Mouse (Mus musculus): ENCODE measurements around the gene Cycs. TPM values are rescaled to one million over a fixed set of nuclear protein-coding genes. Genes with fewer than 3 reads are reported as not detected.
A peak's percentile ranks its signal among the peaks of the same experiment; 100 is the strongest.

Cycs gene
- 74.0 and 82.9 TPM in 2 replicates for polyA plus RNA-seq (2015; fragmentation: Nextera tagmentation; extraction: Ambion mirVana)

DNA sequence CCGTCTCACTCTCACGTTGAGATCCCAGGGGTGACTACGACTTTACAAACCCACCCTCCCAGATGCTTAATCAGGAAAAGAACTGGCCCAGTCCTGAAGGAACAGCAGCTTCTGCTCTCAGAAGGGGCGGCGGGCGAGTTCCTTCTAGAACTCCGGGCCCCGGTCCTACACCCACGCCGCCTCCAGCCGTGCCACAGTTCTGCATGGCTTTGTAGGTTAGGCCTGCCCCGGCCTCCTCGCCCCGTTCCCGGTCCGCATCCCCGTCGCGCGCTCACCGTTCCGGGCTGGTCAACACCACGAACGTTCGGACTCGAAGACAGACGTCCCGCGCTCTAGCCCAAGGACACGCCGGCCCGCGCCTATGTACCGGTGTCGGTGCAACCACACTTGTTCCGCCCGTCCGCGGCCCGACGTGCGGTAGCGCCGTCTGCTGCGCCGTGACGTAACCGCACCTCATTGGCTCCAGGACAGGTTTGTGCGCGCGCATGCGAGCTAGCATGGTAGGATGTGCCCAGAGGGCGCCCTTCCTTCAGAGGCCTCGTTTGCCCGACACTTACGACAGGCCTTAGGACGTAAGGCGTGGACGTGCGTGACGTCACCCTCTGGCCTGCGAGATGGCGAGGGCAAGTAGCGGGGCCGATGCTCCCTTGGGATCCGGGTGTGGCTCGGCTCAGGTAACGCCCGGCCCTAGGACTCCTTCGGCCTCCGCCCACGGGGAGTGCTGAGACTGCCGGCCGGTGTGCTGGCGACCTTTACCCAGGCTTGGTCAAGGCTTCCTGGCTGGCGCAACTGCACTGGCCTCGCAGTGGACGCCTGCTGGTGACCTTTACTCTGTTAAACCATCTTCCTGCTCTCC, at the start of gene Cycs:
Gene Cycs, minus strand, starts transcription at position 398 of the 856 bp plus-strand sequence.
- under 1% methylated on average over 78 of the region's 78 CpGs for WGBS
- Histone ChIP-seq H3K27me3 (no peaks in the 10 kb centered on the region), H3K9ac (peak within 1 kb of the TSS; percentile 91), H3K4me3 (peak within 1 kb of the TSS; percentile 80), H3K4me1 (replicated peaks) (peaks cover 15% of the 10 kb centered on the region), H3K27ac (replicated peaks) (peak within 1 kb of the TSS; percentile 91), H3K36me3 (peaks cover 21% of the 10 kb centered on the region), H3K4me2 (peak within 1 kb of the TSS; percentile 67), H3K9me3 (no peaks in the 10 kb centered on the region)
- peak; percentile 99 for ATAC-seq (ENCODE audit: low FRiP score, low read depth)

DNA sequence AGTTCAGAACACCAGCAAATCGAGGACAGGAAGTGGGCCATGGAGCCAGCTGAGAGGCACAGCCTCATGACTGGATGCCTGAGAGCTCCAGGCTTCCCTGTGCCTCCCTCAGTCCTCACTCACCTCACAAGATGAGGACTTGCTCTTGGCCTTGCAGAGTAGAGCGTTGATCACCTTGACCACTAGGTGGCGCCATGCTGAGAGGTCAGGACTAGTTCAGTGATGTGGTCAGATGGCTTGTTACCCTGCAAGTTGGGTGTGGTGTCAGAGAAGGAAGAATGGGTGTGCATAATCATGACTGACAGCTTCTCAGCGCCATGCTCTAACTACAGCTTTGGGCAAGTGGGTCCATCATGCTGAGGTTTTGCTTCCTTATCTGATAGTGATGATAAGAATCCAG, 35.3 kb upstream of the Cycs start:
- 41% methylated on average over 4 of the region's 4 CpGs for WGBS
- no peak overlapping the region for H3K4me2 ChIP-seq

DNA sequence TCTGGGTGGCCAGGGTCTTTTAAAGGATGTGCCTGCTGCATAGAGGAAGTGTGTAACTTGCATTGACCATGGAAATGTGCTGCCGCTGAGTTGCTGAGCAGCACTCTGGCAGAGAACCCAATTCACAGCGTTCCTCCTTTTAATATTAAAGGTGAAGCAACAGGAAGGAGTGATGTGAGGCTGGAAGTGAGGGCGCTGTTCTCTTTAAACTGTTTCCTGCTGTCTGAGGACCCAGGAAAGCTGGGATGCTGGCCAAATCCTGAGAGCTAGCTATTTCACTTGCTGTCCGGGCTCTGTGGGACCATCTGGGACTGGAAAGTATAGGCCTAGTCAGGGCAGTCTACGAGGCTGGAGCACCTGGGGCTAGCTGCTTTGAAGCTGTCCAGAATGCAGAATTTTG, 32.2 kb upstream of the Cycs start:
- no peak overlapping the region for H3K4me2 ChIP-seq
- no peaks in the 10 kb centered on the region for H3K36me3 ChIP-seq
- 44% methylated on average over 5 of the region's 5 CpGs for WGBS
- no peak overlapping the region; the same call in 1 of the 2 replicates for H3K27ac ChIP-seq (replicated peaks)
- no peak overlapping the region for H3K4me3 ChIP-seq
- no peaks in the 10 kb centered on the region for H3K9me3 ChIP-seq
- H3K27me3 ChIP-seq = no peaks in the 10 kb centered on the region
- peaks cover 20% of the 10 kb centered on the region for H3K4me1 ChIP-seq (replicated peaks)
- H3K9ac ChIP-seq = no peak overlapping the region
- ATAC-seq (ENCODE audit: low FRiP score, low read depth) = no peak

More for the DNA sequence above, 35.3 kb upstream of the Cycs start:
- Histone ChIP-seq H3K27ac (replicated peaks) (no peak overlapping the region), H3K9me3 (no peaks in the 10 kb centered on the region), H3K27me3 (no peaks in the 10 kb centered on the region), H3K4me1 (replicated peaks) (0 out of 2 replicates have a peak, but pooled peaks cover 8% of the 10 kb centered on the region), H3K36me3 (no peaks in the 10 kb centered on the region), H3K4me3 (no peak overlapping the region), H3K9ac (no peak overlapping the region)
- no peak for ATAC-seq (ENCODE audit: low FRiP score, low read depth)

DNA sequence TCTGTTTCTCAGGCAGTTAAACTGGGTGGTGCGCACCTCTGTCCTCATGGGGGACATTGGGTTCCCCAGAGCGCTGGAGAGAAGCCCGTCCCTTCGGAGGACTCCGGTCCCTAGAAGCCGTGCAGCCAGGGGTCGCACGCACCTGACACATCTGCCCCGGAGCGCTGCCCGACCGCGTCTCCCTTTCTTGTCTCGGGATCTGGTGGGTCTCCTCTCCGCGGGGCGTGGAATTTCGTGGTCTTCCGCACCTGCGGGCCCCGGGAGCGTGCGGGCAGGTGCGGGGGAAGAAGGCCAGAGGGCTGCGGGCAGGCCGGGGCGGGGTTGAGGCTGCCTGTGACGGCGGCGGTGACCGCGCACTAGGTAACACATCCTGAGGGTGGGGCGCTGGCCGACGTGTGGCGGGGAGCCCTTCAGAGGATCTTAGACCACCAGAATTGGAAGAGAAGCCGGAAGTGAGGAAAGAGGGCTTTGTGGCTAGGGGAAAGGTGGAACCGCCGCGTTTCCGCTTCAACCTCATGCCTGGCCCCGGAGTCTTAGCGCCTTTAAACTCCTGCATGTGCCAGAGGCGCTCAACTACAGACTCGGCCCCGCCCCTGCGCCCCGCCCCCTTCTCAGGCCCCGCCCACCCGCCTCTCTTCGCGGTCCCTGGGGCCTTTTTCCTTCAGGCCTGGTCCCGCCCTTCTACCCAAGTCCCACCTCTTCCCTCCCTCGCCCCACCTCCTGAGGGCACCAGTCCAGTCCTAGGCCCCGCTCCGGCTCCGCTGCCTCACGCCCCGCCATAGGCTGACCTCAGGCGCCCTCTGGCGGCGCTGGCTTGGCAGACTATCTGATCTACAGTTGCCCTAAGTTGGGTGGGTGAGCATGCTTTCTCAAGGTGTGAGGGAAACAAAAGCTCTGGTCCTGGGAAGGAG, 30.2 kb upstream of the Cycs start, which contains the start of gene 4921507P07Rik:
Gene 4921507P07Rik, minus strand, starts transcription at position 332 of the 911 bp plus-strand sequence.
- Histone ChIP-seq H3K27ac (replicated peaks) (peak within 1 kb of the TSS; percentile 78), H3K27me3 (no peaks in the 10 kb centered on the region), H3K36me3 (no peaks in the 10 kb centered on the region), H3K4me3 (peak within 1 kb of the TSS; percentile 73), H3K9ac (peak within 1 kb of the TSS; percentile 79), H3K4me1 (replicated peaks) (peaks cover 20% of the 10 kb centered on the region), H3K9me3 (no peaks in the 10 kb centered on the region), H3K4me2 (peak within 1 kb of the TSS; percentile 99)
- ATAC-seq (ENCODE audit: low FRiP score, low read depth) = peak; percentile 94
- WGBS = under 1% methylated on average over 61 of the region's 62 CpGs

DNA sequence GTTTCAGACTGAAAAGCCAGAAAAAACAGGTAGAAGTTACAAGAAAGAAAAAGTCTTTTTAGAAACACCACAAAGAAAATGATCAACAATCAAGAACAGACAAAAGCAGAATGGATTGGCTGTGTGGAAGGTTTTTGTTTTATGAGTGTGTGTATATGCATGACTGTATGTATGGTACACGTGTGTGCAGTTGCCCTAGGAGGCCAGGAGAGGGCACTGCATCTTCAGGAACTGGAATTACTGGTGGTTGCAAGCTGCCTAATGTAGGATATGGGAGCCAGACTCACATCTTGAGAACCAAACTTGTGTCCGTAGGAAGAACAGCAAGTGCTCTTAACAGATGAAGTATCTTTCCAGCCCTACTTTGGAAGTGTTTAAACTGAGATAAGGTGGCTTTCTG, 28.0 kb upstream of the Cycs start:
- Histone ChIP-seq H3K9ac (no peak overlapping the region), H3K4me3 (no peak overlapping the region), H3K27me3 (no peaks in the 10 kb centered on the region), H3K4me2 (no peak overlapping the region), H3K4me1 (replicated peaks) (peaks cover 20% of the 10 kb centered on the region), H3K9me3 (no peaks in the 10 kb centered on the region), H3K27ac (replicated peaks) (no peak overlapping the region), H3K36me3 (no peaks in the 10 kb centered on the region)
- ATAC-seq (ENCODE audit: low FRiP score, low read depth) = no peak
- 84% methylated on average over 2 of the region's 2 CpGs for WGBS

DNA sequence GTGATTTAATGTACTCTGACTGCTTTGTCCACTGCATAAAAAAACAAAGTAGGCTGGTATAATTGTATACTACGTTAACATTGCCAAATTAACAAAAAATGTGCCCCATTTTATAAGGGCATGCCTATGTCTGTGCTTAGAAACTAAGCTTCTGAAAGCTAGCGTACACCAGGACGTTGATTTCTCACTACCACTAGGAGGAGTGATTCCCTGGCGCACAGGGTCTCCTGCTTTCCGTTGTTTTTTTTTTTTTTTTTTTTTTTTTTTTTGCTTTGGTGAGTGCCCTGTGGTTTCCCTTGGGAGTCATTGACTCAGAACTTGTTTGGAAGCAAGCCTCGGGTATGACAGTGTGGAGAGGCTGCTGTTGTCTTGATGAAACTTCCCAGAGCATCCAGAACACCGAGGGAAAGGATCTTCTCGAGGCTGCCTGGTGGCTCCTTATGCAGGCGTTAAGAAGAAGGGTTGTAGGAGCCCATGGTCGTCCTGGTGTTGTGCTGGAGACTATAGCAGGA, 27.1 kb upstream of the Cycs start:
- ATAC-seq (ENCODE audit: low FRiP score, low read depth) = no peak
- Histone ChIP-seq H3K27me3 (no peaks in the 10 kb centered on the region), H3K27ac (replicated peaks) (no peak overlapping the region), H3K9me3 (no peaks in the 10 kb centered on the region), H3K4me3 (no peak overlapping the region), H3K9ac (no peak overlapping the region), H3K36me3 (no peaks in the 10 kb centered on the region), H3K4me2 (no peak overlapping the region), H3K4me1 (replicated peaks) (peaks cover 17% of the 10 kb centered on the region)
- 66% methylated on average over 10 of the region's 10 CpGs for WGBS

DNA sequence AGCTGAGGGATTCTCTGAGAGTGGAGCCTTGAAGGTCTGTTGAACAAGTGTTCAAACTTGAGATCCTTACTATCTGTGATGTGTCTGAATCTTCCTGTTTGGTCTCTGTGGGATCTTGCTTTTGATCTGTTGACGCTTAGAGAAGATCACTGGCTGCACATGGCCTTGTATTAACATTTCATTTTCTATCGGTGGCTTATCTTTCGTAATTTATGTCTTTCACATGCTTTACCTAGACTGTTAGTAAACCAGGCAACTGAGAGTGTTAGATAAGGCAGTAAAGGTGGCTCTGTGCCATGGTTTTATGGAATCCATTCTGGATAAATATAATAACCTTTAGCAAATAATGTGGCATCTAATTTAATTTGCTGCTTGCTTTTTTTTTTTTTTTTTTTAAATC, 23.9 kb upstream of the Cycs start:
- no peaks in the 10 kb centered on the region for H3K27me3 ChIP-seq
- no peak overlapping the region for H3K4me2 ChIP-seq
- no peak overlapping the region for H3K9ac ChIP-seq
- no peaks in the 10 kb centered on the region for H3K9me3 ChIP-seq
- 91% methylated on average over 3 of the region's 3 CpGs for WGBS
- no peak for ATAC-seq (ENCODE audit: low FRiP score, low read depth)
- H3K36me3 ChIP-seq = no peaks in the 10 kb centered on the region
- no peak overlapping the region for H3K4me3 ChIP-seq
- H3K4me1 ChIP-seq (replicated peaks) = peaks cover under 1% of the 10 kb centered on the region; the same call in 1 of the 2 replicates
- H3K27ac ChIP-seq (replicated peaks) = no peak overlapping the region

DNA sequence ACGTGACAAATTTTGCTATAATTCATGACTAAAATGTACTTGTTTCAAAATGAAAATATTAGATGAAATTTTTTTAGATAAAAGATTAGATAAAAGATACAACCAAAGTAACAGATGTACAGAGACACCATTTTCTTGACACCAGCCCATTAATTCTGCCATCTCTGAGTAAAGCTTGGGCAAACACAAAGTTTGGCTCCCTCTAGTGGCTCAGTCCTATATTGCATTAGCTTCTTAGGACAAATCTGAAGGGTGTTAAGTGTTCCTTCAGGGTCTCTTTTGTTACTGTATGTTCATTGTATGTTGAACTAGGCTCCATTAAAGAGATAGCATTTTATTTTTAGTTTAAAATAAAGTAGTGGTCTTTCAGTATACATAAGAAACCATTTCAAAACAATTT, 21.9 kb upstream of the Cycs start:
- Histone ChIP-seq H3K4me1 (replicated peaks) (no peaks in the 10 kb centered on the region), H3K27ac (replicated peaks) (no peak overlapping the region), H3K9ac (no peak overlapping the region), H3K27me3 (no peaks in the 10 kb centered on the region), H3K4me3 (no peak overlapping the region), H3K4me2 (no peak overlapping the region), H3K36me3 (no peaks in the 10 kb centered on the region), H3K9me3 (no peaks in the 10 kb centered on the region)
- 88% methylated on average over 1 of the region's 1 CpGs for WGBS
- no peak for ATAC-seq (ENCODE audit: low FRiP score, low read depth)

DNA sequence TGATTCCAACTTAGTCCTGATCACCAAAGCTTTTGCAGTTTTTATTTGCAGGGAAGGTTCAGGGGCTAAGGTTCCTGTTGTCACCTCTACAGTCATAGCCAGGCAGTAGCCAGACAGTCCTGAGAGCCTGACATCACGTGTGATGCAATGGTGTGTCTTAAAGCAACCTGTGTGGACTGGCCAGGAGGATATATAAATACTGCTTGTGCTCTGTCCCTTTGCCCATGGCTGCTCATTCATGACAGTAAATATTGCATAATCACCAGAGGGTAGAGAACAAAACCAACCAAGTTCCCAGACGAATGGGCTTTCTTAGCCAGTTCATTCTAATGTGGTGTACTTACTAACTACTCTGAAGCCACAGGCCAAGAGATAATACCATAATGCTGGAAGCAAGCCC, 21.1 kb upstream of the Cycs start:
- Histone ChIP-seq H3K4me3 (no peak overlapping the region), H3K27me3 (no peaks in the 10 kb centered on the region), H3K9me3 (no peaks in the 10 kb centered on the region), H3K4me2 (no peak overlapping the region), H3K36me3 (no peaks in the 10 kb centered on the region), H3K9ac (no peak overlapping the region), H3K27ac (replicated peaks) (no peak overlapping the region), H3K4me1 (replicated peaks) (no peaks in the 10 kb centered on the region)
- no peak for ATAC-seq (ENCODE audit: low FRiP score, low read depth)
- WGBS = 89% methylated on average over 2 of the region's 2 CpGs

DNA sequence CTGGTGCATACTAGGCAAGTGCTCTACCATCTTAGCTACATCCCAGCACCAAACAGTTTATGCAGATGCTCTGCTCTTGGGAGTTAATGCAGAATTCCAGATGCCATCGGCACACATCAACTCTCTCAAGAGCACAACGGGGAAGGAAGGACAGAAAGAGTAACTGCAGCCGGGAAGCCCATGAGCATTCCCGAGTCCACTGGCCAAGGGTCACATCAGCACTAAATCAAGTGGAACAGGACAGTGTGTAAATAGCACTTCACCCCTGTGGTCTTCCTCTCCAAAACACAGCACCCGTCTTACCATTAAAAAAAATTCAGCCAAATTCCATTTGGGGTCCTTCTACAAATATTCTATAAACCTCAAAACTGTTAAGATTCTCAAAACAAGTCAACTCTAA, 20.0 kb upstream of the Cycs start:
- H3K4me3 ChIP-seq = no peak overlapping the region
- H3K36me3 ChIP-seq = no peaks in the 10 kb centered on the region
- H3K9ac ChIP-seq = no peak overlapping the region
- no peak for ATAC-seq (ENCODE audit: low FRiP score, low read depth)
- H3K27ac ChIP-seq (replicated peaks) = no peak overlapping the region
- H3K9me3 ChIP-seq = no peaks in the 10 kb centered on the region
- no peaks in the 10 kb centered on the region for H3K4me1 ChIP-seq (replicated peaks)
- WGBS = 81% methylated on average over 5 of the region's 5 CpGs
- no peaks in the 10 kb centered on the region for H3K27me3 ChIP-seq
- no peak overlapping the region for H3K4me2 ChIP-seq

DNA sequence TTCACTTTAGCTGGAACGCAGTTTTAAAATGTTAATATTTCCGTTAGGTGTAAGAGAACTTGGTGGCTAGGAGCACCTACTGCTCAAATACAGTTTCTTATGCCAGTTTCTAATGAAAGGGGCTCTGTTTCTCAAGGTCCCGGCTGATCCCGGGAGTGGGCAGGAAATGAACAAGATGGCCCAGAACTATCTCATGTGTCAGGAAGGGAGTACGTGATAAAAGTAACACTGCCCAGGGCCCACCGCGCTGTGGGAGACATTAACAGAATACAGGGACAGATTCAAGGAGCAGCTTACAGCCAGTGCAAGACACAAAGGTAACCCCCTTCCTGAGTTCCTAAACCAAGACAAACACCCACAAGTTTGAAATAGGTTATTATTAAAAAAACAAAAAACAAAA, 19.4 kb upstream of the Cycs start:
- no peaks in the 10 kb centered on the region for H3K4me1 ChIP-seq (replicated peaks)
- H3K4me3 ChIP-seq = no peak overlapping the region
- H3K27ac ChIP-seq (replicated peaks) = no peak overlapping the region
- H3K9ac ChIP-seq = no peak overlapping the region
- no peaks in the 10 kb centered on the region for H3K36me3 ChIP-seq
- H3K9me3 ChIP-seq = no peaks in the 10 kb centered on the region
- 92% methylated on average over 7 of the region's 7 CpGs for WGBS
- H3K4me2 ChIP-seq = no peak overlapping the region
- ATAC-seq (ENCODE audit: low FRiP score, low read depth) = no peak
- H3K27me3 ChIP-seq = no peaks in the 10 kb centered on the region

DNA sequence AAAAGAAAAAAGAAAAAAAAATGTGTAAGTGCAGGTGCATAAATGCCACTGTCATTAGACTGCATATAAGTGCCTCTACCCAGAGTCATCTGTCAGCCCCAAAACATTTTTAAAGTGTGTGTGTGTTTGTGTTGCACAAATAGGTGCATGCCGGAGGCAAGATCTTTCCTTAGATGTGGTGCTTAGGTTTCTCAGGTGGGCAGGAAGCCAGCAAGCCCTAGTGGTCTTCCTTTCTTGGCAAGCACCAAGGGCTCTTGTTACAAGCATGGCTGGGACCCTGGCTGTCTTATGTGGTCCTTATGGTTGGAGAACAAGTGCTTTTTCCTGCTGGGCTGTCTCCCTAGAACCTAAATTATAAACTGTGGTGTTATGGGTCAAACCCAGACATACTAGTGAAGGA, 5.3 kb upstream of the Cycs start:
- ATAC-seq (ENCODE audit: low FRiP score, low read depth) = no peak
- Histone ChIP-seq H3K4me1 (replicated peaks) (peaks cover 8% of the 10 kb centered on the region), H3K36me3 (no peaks in the 10 kb centered on the region), H3K4me2 (no peak overlapping the region), H3K27ac (replicated peaks) (no peak overlapping the region), H3K27me3 (no peaks in the 10 kb centered on the region), H3K9ac (no peak overlapping the region), H3K9me3 (no peaks in the 10 kb centered on the region), H3K4me3 (no peak overlapping the region)
- WGBS = 97% methylated on average over 1 of the region's 1 CpGs
